ENCODE assay signal across 7 mouse cellular contexts in genomic region chr6:47787941-47788736, GRCm38 (mm10). TPM values are rescaled to one million over a fixed set of nuclear protein-coding genes. Genes with fewer than 3 reads are reported as not detected.
DNase-seq lines count a peak whose midpoint lies in the region; ATAC-seq and TF ChIP-seq lines count a peak whose summit lies in the region.

No protein-coding gene starts in this region.

- peak overlapping the region; percentile 70 for H3K9ac ChIP-seq in embryonic facial prominence, embryonic 12.5 days
- peak overlapping the region; percentile 73 for H3K9ac ChIP-seq in limb, embryonic 11.5 days (ENCODE audit: low read length)
- H3K9ac ChIP-seq in midbrain, embryonic 13.5 days (replicated peaks), result peak overlapping the region; percentile 75

- peaks cover 3% of the 10 kb centered on the region; the same call in 1 of the 2 replicates for H3K36me3 ChIP-seq in embryonic facial prominence, embryonic 12.5 days
- no peaks in the 10 kb centered on the region for H3K36me3 ChIP-seq in limb, embryonic 11.5 days (ENCODE audit: control insufficient read depth, insufficient read depth, low read length)
- H3K36me3 ChIP-seq in midbrain, embryonic 13.5 days, result no peaks in the 10 kb centered on the region
- H3K36me3 ChIP-seq in small intestine, adult 2 months (ENCODE audit: control insufficient read depth, insufficient read depth, low read length), result no peaks in the 10 kb centered on the region

- TF ChIP-seq CTCF in small intestine, adult 2 months (IDR thresholded peaks at IDR 0.05; ENCODE audit: extremely low read depth, insufficient read length, insufficient replicate concordance, low read depth, low read length), result peak; percentile 10; the same call in 1 of the 2 replicates

- peak; percentile 73 for DNase-seq in adrenal gland, postnatal 25 days
- DNase-seq in heart, adult 18-20 months, result peak; percentile 91 to 93
- DNase-seq in kidney, adult 18-20 months, result peak; percentile 87
- peak; percentile 81 for DNase-seq in limb, embryonic 11.5 days (ENCODE audit: low spot score)

- H3K4me2 ChIP-seq in embryonic facial prominence, embryonic 12.5 days (replicated peaks), result peak overlapping the region; percentile 51
- H3K4me2 ChIP-seq in limb, embryonic 11.5 days (ENCODE audit: low read depth, severe bottlenecking), result peak overlapping the region; percentile 53
- peak overlapping the region; percentile 58 for H3K4me2 ChIP-seq in midbrain, embryonic 13.5 days (replicated peaks)

- peak overlapping the region; percentile 92 for H3K27ac ChIP-seq in embryonic facial prominence, embryonic 12.5 days
- H3K27ac ChIP-seq in limb, embryonic 11.5 days (replicated peaks; ENCODE audit: low read depth, low read length), result peak overlapping the region; percentile 81
- H3K27ac ChIP-seq in midbrain, embryonic 13.5 days, result peak overlapping the region; percentile 97
- H3K27ac ChIP-seq in small intestine, adult 2 months (ENCODE audit: insufficient read depth, low read depth, low read length), result peak overlapping the region; percentile 90

- peak; percentile 92 for ATAC-seq in embryonic facial prominence, embryonic 12.5 days (ENCODE audit: insufficient number of reproducible peaks, insufficient read depth, low FRiP score, low TSS enrichment)
- peak; percentile 87 for ATAC-seq in limb, embryonic 11.5 days (ENCODE audit: insufficient number of reproducible peaks, low FRiP score, low TSS enrichment, low read depth)
- peak; percentile 97 for ATAC-seq in midbrain, embryonic 13.5 days

- peak; percentile 91 for TF ChIP-seq POLR2A in small intestine, adult 2 months (IDR thresholded peaks at IDR 0.05; ENCODE audit: low read depth, low read length)

- H3K4me1 ChIP-seq in embryonic facial prominence, embryonic 12.5 days, result 0 out of 2 replicates have a peak, but pooled peaks cover 4% of the 10 kb centered on the region
- H3K4me1 ChIP-seq in limb, embryonic 11.5 days (ENCODE audit: control insufficient read depth, insufficient read depth, low read length), result no peaks in the 10 kb centered on the region
- H3K4me1 ChIP-seq in midbrain, embryonic 13.5 days (replicated peaks), result peaks cover 9% of the 10 kb centered on the region
- peaks cover 4% of the 10 kb centered on the region; the same call in 1 of the 2 replicates for H3K4me1 ChIP-seq in small intestine, adult 2 months (ENCODE audit: control insufficient read depth, insufficient read depth, insufficient read length, low read length)

- WGBS in embryonic facial prominence, embryonic 12.5 days, result under 1% methylated on average over 18 of the region's 18 CpGs
- 1% methylated on average over 18 of the region's 18 CpGs for WGBS in limb, embryonic 11.5 days
- under 1% methylated on average over 18 of the region's 18 CpGs for WGBS in midbrain, embryonic 13.5 days
- under 1% methylated on average over 18 of the region's 18 CpGs for WGBS in small intestine, adult 2 months

- no peaks in the 10 kb centered on the region for H3K9me3 ChIP-seq in embryonic facial prominence, embryonic 12.5 days
- H3K9me3 ChIP-seq in limb, embryonic 11.5 days (ENCODE audit: control insufficient read depth, low read length), result no peaks in the 10 kb centered on the region
- H3K9me3 ChIP-seq in midbrain, embryonic 13.5 days, result no peaks in the 10 kb centered on the region

- H3K4me3 ChIP-seq in embryonic facial prominence, embryonic 12.5 days, result peak overlapping the region; percentile 44
- peak overlapping the region; percentile 42 for H3K4me3 ChIP-seq in limb, embryonic 11.5 days (ENCODE audit: low read depth, low read length)
- H3K4me3 ChIP-seq in midbrain, embryonic 13.5 days (replicated peaks), result peak overlapping the region; percentile 50
- H3K4me3 ChIP-seq in small intestine, adult 2 months (ENCODE audit: low read depth, low read length), result peak overlapping the region; percentile 69

- H3K27me3 ChIP-seq in embryonic facial prominence, embryonic 12.5 days, result no peaks in the 10 kb centered on the region
- no peaks in the 10 kb centered on the region for H3K27me3 ChIP-seq in limb, embryonic 11.5 days (ENCODE audit: control insufficient read depth, insufficient read depth, low read length)
- no peaks in the 10 kb centered on the region for H3K27me3 ChIP-seq in midbrain, embryonic 13.5 days
- no peaks in the 10 kb centered on the region for H3K27me3 ChIP-seq in small intestine, adult 2 months (ENCODE audit: control insufficient read depth, insufficient read depth, low read length)

RNA-seq across cellular contexts. Expression of gene Pdia4, which starts 25.1 kb away (rescaled TPM):
- 86.2 and 93.9 TPM in 2 replicates for total RNA-seq in adrenal gland, postnatal 25 days (2021)
- polyA plus RNA-seq in embryonic facial prominence, embryonic 12.5 days (2016; fragmentation: Nextera tagmentation; extraction: Ambion mirVana), result 298 and 300 TPM in 2 replicates
- 10 to 100 TPM; 38.4 to 45.9 TPM for total RNA-seq in heart, adult 18-20 months (2021)
- polyA plus RNA-seq in limb, embryonic 11.5 days (2014; fragmentation: Nextera tagmentation; extraction: Ambion mirVana), result 322 and 336 TPM in 2 replicates
- 171 and 175 TPM in 2 replicates for polyA plus RNA-seq in midbrain, embryonic 13.5 days (2015; fragmentation: Nextera tagmentation; extraction: Ambion mirVana)
- polyA plus RNA-seq in small intestine, adult 2 months (2012; rRNA removed), result 14.9 and 15.3 TPM in 2 replicates

RNA-seq across cellular contexts. Expression of gene Zfp786, which starts 42.5 kb away (rescaled TPM):
- total RNA-seq in adrenal gland, postnatal 25 days (2021), result 1.6 and 2.9 TPM in 2 replicates
- 7.9 and 8.0 TPM in 2 replicates for polyA plus RNA-seq in embryonic facial prominence, embryonic 12.5 days (2016; fragmentation: Nextera tagmentation; extraction: Ambion mirVana)
- total RNA-seq in heart, adult 18-20 months (2021), result under 1 TPM; 0.52 to 0.85 TPM
- 4.7 and 5.4 TPM in 2 replicates for polyA plus RNA-seq in limb, embryonic 11.5 days (2014; fragmentation: Nextera tagmentation; extraction: Ambion mirVana)
- 18.3 and 18.8 TPM in 2 replicates for polyA plus RNA-seq in midbrain, embryonic 13.5 days (2015; fragmentation: Nextera tagmentation; extraction: Ambion mirVana)
- 0.08 and 0.10 TPM in 2 replicates for polyA plus RNA-seq in small intestine, adult 2 months (2012; rRNA removed)

RNA-seq across cellular contexts. Expression of gene Zfp398, which starts 47.3 kb away (rescaled TPM):
- total RNA-seq in adrenal gland, postnatal 25 days (2021), result 16.7 and 19.4 TPM in 2 replicates
- polyA plus RNA-seq in embryonic facial prominence, embryonic 12.5 days (2016; fragmentation: Nextera tagmentation; extraction: Ambion mirVana), result 11.2 and 12.0 TPM in 2 replicates
- total RNA-seq in heart, adult 18-20 months (2021), result 1 to 10 TPM; 5.6 to 6.0 TPM
- 9.0 and 9.3 TPM in 2 replicates for polyA plus RNA-seq in limb, embryonic 11.5 days (2014; fragmentation: Nextera tagmentation; extraction: Ambion mirVana)
- polyA plus RNA-seq in midbrain, embryonic 13.5 days (2015; fragmentation: Nextera tagmentation; extraction: Ambion mirVana), result 17.9 and 19.0 TPM in 2 replicates
- polyA plus RNA-seq in small intestine, adult 2 months (2012; rRNA removed), result 4.1 and 4.2 TPM in 2 replicates

Comparison
In these comparisons a context has a peak if more than half of its experiments do, and no peak if none do; other contexts are left out.
1. Peak in every context shown above with its lines: DNase-seq, ATAC-seq, H3K4me3 ChIP-seq and H3K27ac ChIP-seq.
2. RNA of gene Pdia4, which starts 25.1 kb away (polyA plus RNA-seq): 322 to 336 TPM in limb, embryonic 11.5 days, 298 to 300 TPM in embryonic facial prominence, embryonic 12.5 days and 171 to 175 TPM in midbrain, embryonic 13.5 days; 14.9 to 15.3 TPM in small intestine, adult 2 months; every median in the first group is over 10 times any median in the second.